ENCODE assay signal across 8 mouse cellular contexts in genomic region chr7:45362801-45363200, GRCm38 (mm10). TPM values are rescaled to one million over a fixed set of nuclear protein-coding genes. Genes with fewer than 3 reads are reported as not detected.
DNase-seq lines count a peak whose midpoint lies in the region; ATAC-seq and TF ChIP-seq lines count a peak whose summit lies in the region.

No protein-coding gene starts in this region.

- WGBS in limb, embryonic 11.5 days, result 5% methylated on average over 13 of the region's 13 CpGs
- WGBS in limb, embryonic 10.5 days, result 3% methylated on average over 13 of the region's 13 CpGs
- whole genome bisulfite sequencing in forebrain, embryonic 13.5 days, result 5% methylated on average over 13 of the region's 13 CpGs
- 6% methylated on average over 13 of the region's 13 CpGs for WGBS in lung, adult 2 months
- WGBS in stomach, embryonic 16.5 days, result 4% methylated on average over 13 of the region's 13 CpGs

- DNase-seq in limb, embryonic 11.5 days (ENCODE audit: low spot score), result peak; percentile 45
- DNase-seq in limb, embryonic 10.5 days (ENCODE audit: low spot score), result no peak
- DNase-seq in ZHBTc4 (ENCODE audit: low read depth, low spot score), result peak; percentile 96
- DNase-seq in lung, adult 2 months, result peak; percentile 39
- no peak for DNase-seq in heart, adult 9 months (ENCODE audit: low spot score in 2 of 2)
- DNase-seq in ovary, postnatal 14 days (ENCODE audit: low spot score), result no peak

- H3K36me3 ChIP-seq in limb, embryonic 11.5 days (ENCODE audit: control insufficient read depth, insufficient read depth, low read length), result no peaks in the 10 kb centered on the region
- no peaks in the 10 kb centered on the region for H3K36me3 ChIP-seq in limb, embryonic 10.5 days
- H3K36me3 ChIP-seq in forebrain, embryonic 13.5 days (ENCODE audit: poor library complexity, severe bottlenecking), result peaks cover 9% of the 10 kb centered on the region
- no peaks in the 10 kb centered on the region for H3K36me3 ChIP-seq in stomach, embryonic 16.5 days (ENCODE audit: control insufficient read depth, insufficient read depth, low read length)

- TF ChIP-seq POLR2A in lung, adult 2 months (IDR thresholded peaks at IDR 0.05; ENCODE audit: borderline replicate concordance, extremely low read depth, low read depth, low read length), result no peak

- no peak overlapping the region for H3K4me3 ChIP-seq in limb, embryonic 11.5 days (ENCODE audit: low read depth, low read length)
- no peak overlapping the region for H3K4me3 ChIP-seq in limb, embryonic 10.5 days
- no peak overlapping the region for H3K4me3 ChIP-seq in forebrain, embryonic 13.5 days
- no peak overlapping the region for H3K4me3 ChIP-seq in lung, adult 2 months (replicated peaks; ENCODE audit: extremely low read depth, low read depth, low read length)
- H3K4me3 ChIP-seq in stomach, embryonic 16.5 days (replicated peaks; ENCODE audit: low read length), result no peak overlapping the region

- H3K9me3 ChIP-seq in limb, embryonic 11.5 days (ENCODE audit: control insufficient read depth, low read length), result no peaks in the 10 kb centered on the region
- no peaks in the 10 kb centered on the region for H3K9me3 ChIP-seq in limb, embryonic 10.5 days (replicated peaks)
- H3K9me3 ChIP-seq in forebrain, embryonic 13.5 days (replicated peaks), result no peaks in the 10 kb centered on the region
- no peaks in the 10 kb centered on the region for H3K9me3 ChIP-seq in stomach, embryonic 16.5 days (replicated peaks; ENCODE audit: control insufficient read depth, low read length)

- no peak for ATAC-seq in limb, embryonic 11.5 days (ENCODE audit: insufficient number of reproducible peaks, low FRiP score, low TSS enrichment, low read depth)
- no peak for ATAC-seq in forebrain, embryonic 13.5 days
- peak; percentile 24; the same call in 1 of the 2 replicates for ATAC-seq in stomach, embryonic 16.5 days (ENCODE audit: insufficient read depth, low FRiP score)

- TF ChIP-seq CTCF in lung, adult 2 months (IDR thresholded peaks at IDR 0.05; ENCODE audit: insufficient read depth, low read length), result no peak

- H3K4me2 ChIP-seq in limb, embryonic 11.5 days (ENCODE audit: low read depth, severe bottlenecking), result no peak overlapping the region
- H3K4me2 ChIP-seq in forebrain, embryonic 13.5 days, result 0 out of 2 replicates have a peak overlapping the region, but pooled peaks have one; percentile 82
- 0 out of 2 replicates have a peak overlapping the region, but pooled peaks have one; percentile 77 for H3K4me2 ChIP-seq in stomach, embryonic 16.5 days (ENCODE audit: low read depth, low read length)

- no peak overlapping the region for H3K9ac ChIP-seq in limb, embryonic 11.5 days (ENCODE audit: low read length)
- no peak overlapping the region for H3K9ac ChIP-seq in forebrain, embryonic 13.5 days
- H3K9ac ChIP-seq in stomach, embryonic 16.5 days (ENCODE audit: low read length), result no peak overlapping the region

- peaks cover 14% of the 10 kb centered on the region; the same call in 1 of the 2 replicates for H3K4me1 ChIP-seq in limb, embryonic 11.5 days (ENCODE audit: control insufficient read depth, insufficient read depth, low read length)
- H3K4me1 ChIP-seq in limb, embryonic 10.5 days, result peaks cover 36% of the 10 kb centered on the region
- peaks cover 42% of the 10 kb centered on the region for H3K4me1 ChIP-seq in forebrain, embryonic 13.5 days
- H3K4me1 ChIP-seq in lung, adult 2 months (ENCODE audit: control insufficient read depth, insufficient read depth, low read length), result no peaks in the 10 kb centered on the region
- peaks cover 15% of the 10 kb centered on the region for H3K4me1 ChIP-seq in stomach, embryonic 16.5 days (ENCODE audit: control insufficient read depth, insufficient read depth, low read length)

- H3K27me3 ChIP-seq in limb, embryonic 11.5 days (ENCODE audit: control insufficient read depth, insufficient read depth, low read length), result peaks cover 46% of the 10 kb centered on the region
- peaks cover 74% of the 10 kb centered on the region for H3K27me3 ChIP-seq in limb, embryonic 10.5 days (ENCODE audit: low read depth, poor library complexity, severe bottlenecking)
- H3K27me3 ChIP-seq in forebrain, embryonic 13.5 days, result peaks cover 16% of the 10 kb centered on the region
- peaks cover 20% of the 10 kb centered on the region for H3K27me3 ChIP-seq in stomach, embryonic 16.5 days (ENCODE audit: control insufficient read depth, insufficient read depth, low read length)

- H3K27ac ChIP-seq in limb, embryonic 11.5 days (replicated peaks; ENCODE audit: low read depth, low read length), result no peak overlapping the region
- H3K27ac ChIP-seq in limb, embryonic 10.5 days, result no peak overlapping the region
- no peak overlapping the region for H3K27ac ChIP-seq in forebrain, embryonic 13.5 days
- peak overlapping the region; percentile 76; the same call in 1 of the 2 replicates for H3K27ac ChIP-seq in stomach, embryonic 16.5 days (ENCODE audit: low read length)

RNA-seq across cellular contexts. Expression of gene Ppfia3, which starts 4.0 kb away (rescaled TPM):
- 5.4 and 6.1 TPM in 2 replicates for polyA plus RNA-seq in limb, embryonic 11.5 days (2014; fragmentation: Nextera tagmentation; extraction: Ambion mirVana)
- 2.4 and 5.3 TPM in 2 replicates for polyA plus RNA-seq in limb, embryonic 10.5 days (2016; fragmentation: Nextera tagmentation; extraction: Ambion mirVana)
- 12.0 and 12.7 TPM in 2 replicates for polyA plus RNA-seq in forebrain, embryonic 13.5 days (2015; fragmentation: Nextera tagmentation; extraction: Ambion mirVana)
- 1.2 and 3.7 TPM in 2 replicates for polyA plus RNA-seq in lung, adult 2 months (2012; rRNA removed)
- polyA plus RNA-seq in stomach, embryonic 16.5 days (2015; fragmentation: Nextera tagmentation; extraction: Ambion mirVana), result 5.5 and 6.3 TPM in 2 replicates

RNA-seq across cellular contexts. Expression of gene Lin7b, which starts 7.6 kb away (rescaled TPM):
- 0.43 and 0.89 TPM in 2 replicates for polyA plus RNA-seq in limb, embryonic 11.5 days (2014; fragmentation: Nextera tagmentation; extraction: Ambion mirVana)
- 0.40 and 0.64 TPM in 2 replicates for polyA plus RNA-seq in limb, embryonic 10.5 days (2016; fragmentation: Nextera tagmentation; extraction: Ambion mirVana)
- polyA plus RNA-seq in forebrain, embryonic 13.5 days (2015; fragmentation: Nextera tagmentation; extraction: Ambion mirVana), result 2.9 and 4.5 TPM in 2 replicates
- 1.4 and 2.2 TPM in 2 replicates for polyA plus RNA-seq in lung, adult 2 months (2012; rRNA removed)
- polyA plus RNA-seq in stomach, embryonic 16.5 days (2015; fragmentation: Nextera tagmentation; extraction: Ambion mirVana), result 4.6 and 5.5 TPM in 2 replicates

RNA-seq across cellular contexts. Expression of gene Hrc, which starts 27.7 kb away (rescaled TPM):
- 0.52 and 0.83 TPM in 2 replicates for polyA plus RNA-seq in limb, embryonic 11.5 days (2014; fragmentation: Nextera tagmentation; extraction: Ambion mirVana)
- polyA plus RNA-seq in limb, embryonic 10.5 days (2016; fragmentation: Nextera tagmentation; extraction: Ambion mirVana), result 0.24 and 0.39 TPM in 2 replicates
- 0.06 TPM in 1 of 2 replicates, not detected in the other for polyA plus RNA-seq in forebrain, embryonic 13.5 days (2015; fragmentation: Nextera tagmentation; extraction: Ambion mirVana)
- 2.4 and 10.0 TPM in 2 replicates for polyA plus RNA-seq in lung, adult 2 months (2012; rRNA removed)
- 1.0 and 3.1 TPM in 2 replicates for polyA plus RNA-seq in stomach, embryonic 16.5 days (2015; fragmentation: Nextera tagmentation; extraction: Ambion mirVana)

RNA-seq across cellular contexts. Expression of gene Trpm4, which starts 29.2 kb away (rescaled TPM):
- polyA plus RNA-seq in limb, embryonic 11.5 days (2014; fragmentation: Nextera tagmentation; extraction: Ambion mirVana), result 6.7 and 8.9 TPM in 2 replicates
- 5.2 and 8.4 TPM in 2 replicates for polyA plus RNA-seq in limb, embryonic 10.5 days (2016; fragmentation: Nextera tagmentation; extraction: Ambion mirVana)
- polyA plus RNA-seq in forebrain, embryonic 13.5 days (2015; fragmentation: Nextera tagmentation; extraction: Ambion mirVana), result 5.0 and 6.4 TPM in 2 replicates
- polyA plus RNA-seq in lung, adult 2 months (2012; rRNA removed), result 41.8 and 44.8 TPM in 2 replicates
- polyA plus RNA-seq in stomach, embryonic 16.5 days (2015; fragmentation: Nextera tagmentation; extraction: Ambion mirVana), result 30.1 and 32.2 TPM in 2 replicates

RNA-seq across cellular contexts. Expression of gene Snrnp70, which starts 32.7 kb away (rescaled TPM):
- polyA plus RNA-seq in limb, embryonic 11.5 days (2014; fragmentation: Nextera tagmentation; extraction: Ambion mirVana), result 87.5 and 93.0 TPM in 2 replicates
- polyA plus RNA-seq in limb, embryonic 10.5 days (2016; fragmentation: Nextera tagmentation; extraction: Ambion mirVana), result 305 and 308 TPM in 2 replicates
- 250 and 254 TPM in 2 replicates for polyA plus RNA-seq in forebrain, embryonic 13.5 days (2015; fragmentation: Nextera tagmentation; extraction: Ambion mirVana)
- 240 and 319 TPM in 2 replicates for polyA plus RNA-seq in lung, adult 2 months (2012; rRNA removed)
- polyA plus RNA-seq in stomach, embryonic 16.5 days (2015; fragmentation: Nextera tagmentation; extraction: Ambion mirVana), result 150 and 162 TPM in 2 replicates

Comparison
In these comparisons a context has a peak if more than half of its experiments do, and no peak if none do; other contexts are left out.
1. DNase-seq: peak in limb, embryonic 11.5 days (single experiment), ZHBTc4 (single experiment) and lung, adult 2 months (single experiment); none in limb, embryonic 10.5 days (single experiment), heart, adult 9 months (0 of 2) and ovary, postnatal 14 days (single experiment).